Mouse (Mus musculus) brain, embryonic 14.5 days (tissue): Measurements from ENCODE around the gene Alkbh7.

Experiments used
- CTCF ChIP-seq: fragments of 200-500 bp; IDR thresholded peaks from 2 replicates; pipeline ENCODE4 v1.5.1; 2012; ENCODE audit warnings: inconsistent platforms, mild to moderate bottlenecking, moderate library complexity, borderline replicate concordance; ENCODE audit not compliant: insufficient read depth, insufficient read length; ENCODE audit errors: extremely low read depth
- POLR2A ChIP-seq: fragments of 200-500 bp; IDR thresholded peaks from 2 replicates; pipeline ENCODE4 v1.6.1; 2012; ENCODE audit warnings: mild to moderate bottlenecking, inconsistent platforms, borderline replicate concordance; ENCODE audit not compliant: poor library complexity, insufficient read depth, insufficient read length, severe bottlenecking; ENCODE audit errors: extremely low read depth

DNA sequence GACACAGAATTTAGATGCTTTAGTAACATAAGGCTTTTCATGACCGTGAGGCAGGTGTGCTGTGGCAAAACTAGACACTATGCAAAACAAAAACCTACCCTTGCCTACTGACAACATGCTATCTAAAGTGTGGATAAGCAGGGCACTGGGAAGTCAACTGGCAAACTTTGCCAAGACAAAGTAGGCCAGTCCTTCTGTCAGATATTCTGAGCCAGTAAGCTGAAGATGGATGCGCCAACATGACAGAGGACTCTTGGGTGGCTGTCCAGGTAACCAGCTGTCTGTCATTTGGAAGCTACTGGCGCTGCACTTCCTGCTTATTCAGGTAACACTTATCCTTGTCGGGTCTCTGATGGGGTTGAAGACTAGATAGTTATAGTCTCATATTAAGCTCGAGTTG lies 27.1 kb upstream of the Alkbh7 start:
- TF ChIP-seq CTCF (no peak), POLR2A (no peak)
